Mouse (Mus musculus): ENCODE data around the gene Zranb1. TPM values are rescaled to one million over a fixed set of nuclear protein-coding genes. Genes with fewer than 3 reads are reported as not detected.

The Zranb1 gene
- polyA plus RNA-seq, 1 experiment from 2014 or later, result 19.2 TPM

- Histone ChIP-seq H3K27ac (replicated peaks; ENCODE audit: low read depth, low read length) (no peak overlapping the region), H3K9me3 (replicated peaks; ENCODE audit: control insufficient read depth, low read length) (no peaks in the 10 kb centered on the region), H3K27me3 (ENCODE audit: control insufficient read depth, insufficient read depth, low read length) (no peaks in the 10 kb centered on the region), H3K9ac (replicated peaks; ENCODE audit: low read length) (no peak overlapping the region), H3K4me2 (ENCODE audit: low read depth, low read length) (no peak overlapping the region), H3K36me3 (replicated peaks; ENCODE audit: control insufficient read depth, insufficient read depth, low read depth, low read length) (no peaks in the 10 kb centered on the region), H3K4me3 (ENCODE audit: low read depth, low read length) (no peak overlapping the region), H3K4me1 (ENCODE audit: control insufficient read depth, insufficient read depth, low read length) (peaks cover 4% of the 10 kb centered on the region; the same call in 1 of the 2 replicates)
- WGBS, result 49% methylated on average over 7 of the region's 7 CpGs
- peak; percentile 49 for DNase-seq (ENCODE audit: low spot score)
- peak; percentile 57; the same call in 1 of the 2 replicates for ATAC-seq (replicated peaks; ENCODE audit: insufficient number of reproducible peaks, low FRiP score, low TSS enrichment, low read depth)
These were observed 84.6 kb downstream of the Zranb1 start for GRCm38 (mm10) chr7:133015416-133016070.

GRCm38 (mm10) chr7:133018961-133019360 is 88.0 kb downstream of the Zranb1 start:
- ATAC-seq (replicated peaks; ENCODE audit: insufficient number of reproducible peaks, low FRiP score, low TSS enrichment, low read depth), result no peak
- peaks cover 4% of the 10 kb centered on the region; the same call in 1 of the 2 replicates for H3K4me1 ChIP-seq (ENCODE audit: control insufficient read depth, insufficient read depth, low read length)
- H3K9me3 ChIP-seq (replicated peaks; ENCODE audit: control insufficient read depth, low read length), result no peaks in the 10 kb centered on the region
- H3K36me3 ChIP-seq (replicated peaks; ENCODE audit: control insufficient read depth, insufficient read depth, low read depth, low read length), result no peaks in the 10 kb centered on the region
- no peak overlapping the region for H3K4me3 ChIP-seq (ENCODE audit: low read depth, low read length)
- H3K27ac ChIP-seq (replicated peaks; ENCODE audit: low read depth, low read length), result no peak overlapping the region
- WGBS, result 71% methylated on average over 7 of the region's 7 CpGs
- H3K4me2 ChIP-seq (ENCODE audit: low read depth, low read length), result no peak overlapping the region
- no peak overlapping the region for H3K9ac ChIP-seq (replicated peaks; ENCODE audit: low read length)
- no peak for DNase-seq (ENCODE audit: low spot score)
- H3K27me3 ChIP-seq (ENCODE audit: control insufficient read depth, insufficient read depth, low read length), result no peaks in the 10 kb centered on the region

DNA sequence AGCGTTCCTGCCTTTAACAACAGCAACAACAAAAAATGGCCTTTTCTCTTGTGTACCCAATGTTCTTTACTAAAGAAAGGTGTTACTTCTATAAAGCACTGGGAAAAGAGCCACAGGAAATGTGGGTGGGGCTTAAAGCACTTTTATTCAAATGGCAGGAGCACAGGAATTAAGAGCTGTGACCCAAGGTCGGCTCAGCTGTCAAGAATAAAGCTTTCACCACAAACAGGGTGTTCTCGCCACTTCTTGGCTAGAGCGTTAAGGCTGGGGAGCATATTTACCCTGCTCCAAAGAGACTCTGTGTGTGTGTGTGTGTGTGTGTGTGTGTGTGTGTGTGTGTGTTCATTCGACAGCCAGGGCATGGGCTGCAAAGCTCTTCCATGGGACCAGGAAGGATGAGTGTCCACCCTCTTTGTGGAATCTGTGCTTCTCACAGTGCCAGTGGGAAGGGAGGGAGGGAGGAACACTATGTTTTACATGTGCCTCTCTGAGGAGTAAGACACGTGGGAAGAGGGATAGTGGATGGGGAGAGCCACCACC is 88.6 kb downstream of the Zranb1 start:
- ATAC-seq (replicated peaks; ENCODE audit: insufficient number of reproducible peaks, low FRiP score, low TSS enrichment, low read depth) (no peak), DNase-seq (ENCODE audit: low spot score) (no peak)
- 45% methylated on average over 6 of the region's 6 CpGs for WGBS
- no peaks in the 10 kb centered on the region for H3K9me3 ChIP-seq (replicated peaks; ENCODE audit: control insufficient read depth, low read length)
- no peaks in the 10 kb centered on the region for H3K36me3 ChIP-seq (replicated peaks; ENCODE audit: control insufficient read depth, insufficient read depth, low read depth, low read length)
- H3K4me2 ChIP-seq (ENCODE audit: low read depth, low read length), result no peak overlapping the region
- H3K4me1 ChIP-seq (ENCODE audit: control insufficient read depth, insufficient read depth, low read length), result peaks cover 4% of the 10 kb centered on the region; the same call in 1 of the 2 replicates
- H3K27me3 ChIP-seq (ENCODE audit: control insufficient read depth, insufficient read depth, low read length), result no peaks in the 10 kb centered on the region
- no peak overlapping the region for H3K27ac ChIP-seq (replicated peaks; ENCODE audit: low read depth, low read length)
- H3K9ac ChIP-seq (replicated peaks; ENCODE audit: low read length), result no peak overlapping the region
- no peak overlapping the region for H3K4me3 ChIP-seq (ENCODE audit: low read depth, low read length)

DNA sequence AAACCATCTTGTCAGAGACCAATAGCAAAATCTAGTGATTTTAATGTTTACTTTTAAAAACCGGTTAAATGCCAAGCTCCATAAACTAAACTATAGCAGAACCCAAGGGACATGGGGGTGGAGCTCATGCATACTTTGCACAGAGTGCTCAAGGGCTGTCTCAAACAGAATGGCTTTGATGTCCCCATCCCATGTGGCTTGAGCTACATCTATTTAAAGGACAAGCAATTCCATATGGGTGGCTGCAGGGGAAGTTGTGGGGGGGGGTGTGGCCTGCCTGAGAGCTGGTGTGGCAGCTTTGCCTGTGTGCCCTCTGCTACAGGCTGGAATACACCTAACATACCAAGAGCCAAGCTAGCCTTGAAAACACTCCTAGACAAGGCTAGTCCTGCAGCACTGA is 93.8 kb downstream of the Zranb1 start:
- WGBS, result 22% methylated on average over 1 of the region's 1 CpGs
- H3K9me3 ChIP-seq (replicated peaks; ENCODE audit: control insufficient read depth, low read length), result no peaks in the 10 kb centered on the region
- 0 out of 2 replicates have a peak overlapping the region, but pooled peaks have one; percentile 56 for H3K27ac ChIP-seq (replicated peaks; ENCODE audit: low read depth, low read length)
- no peaks in the 10 kb centered on the region; the same call in none of the 2 replicates for H3K4me1 ChIP-seq (ENCODE audit: control insufficient read depth, insufficient read depth, low read length)
- no peaks in the 10 kb centered on the region for H3K36me3 ChIP-seq (replicated peaks; ENCODE audit: control insufficient read depth, insufficient read depth, low read depth, low read length)
- ATAC-seq (replicated peaks; ENCODE audit: insufficient number of reproducible peaks, low FRiP score, low TSS enrichment, low read depth), result peak; percentile 45; the same call in 1 of the 2 replicates
- H3K4me3 ChIP-seq (ENCODE audit: low read depth, low read length), result no peak overlapping the region
- H3K4me2 ChIP-seq (ENCODE audit: low read depth, low read length), result no peak overlapping the region
- peak; percentile 72 for DNase-seq (ENCODE audit: low spot score)
- no peaks in the 10 kb centered on the region for H3K27me3 ChIP-seq (ENCODE audit: control insufficient read depth, insufficient read depth, low read length)
- H3K9ac ChIP-seq (replicated peaks; ENCODE audit: low read length), result no peak overlapping the region

- Histone ChIP-seq H3K27ac (replicated peaks; ENCODE audit: low read depth, low read length) (no peak overlapping the region), H3K4me1 (ENCODE audit: control insufficient read depth, insufficient read depth, low read length) (peaks cover 4% of the 10 kb centered on the region), H3K27me3 (ENCODE audit: control insufficient read depth, insufficient read depth, low read length) (no peaks in the 10 kb centered on the region), H3K36me3 (replicated peaks; ENCODE audit: control insufficient read depth, insufficient read depth, low read depth, low read length) (no peaks in the 10 kb centered on the region), H3K4me3 (ENCODE audit: low read depth, low read length) (no peak overlapping the region), H3K4me2 (ENCODE audit: low read depth, low read length) (no peak overlapping the region), H3K9me3 (replicated peaks; ENCODE audit: control insufficient read depth, low read length) (no peaks in the 10 kb centered on the region), H3K9ac (replicated peaks; ENCODE audit: low read length) (no peak overlapping the region)
- DNase-seq (ENCODE audit: low spot score), result no peak
- ATAC-seq (replicated peaks; ENCODE audit: insufficient number of reproducible peaks, low FRiP score, low TSS enrichment, low read depth), result no peak
- 88% methylated on average over 4 of the region's 4 CpGs for WGBS
These were observed 97.0 kb downstream of the Zranb1 start for GRCm38 (mm10) chr7:133027930-133028329.

- no peak for ATAC-seq (replicated peaks; ENCODE audit: insufficient number of reproducible peaks, low FRiP score, low TSS enrichment, low read depth)
- Histone ChIP-seq H3K27ac (replicated peaks; ENCODE audit: low read depth, low read length) (no peak overlapping the region), H3K4me2 (ENCODE audit: low read depth, low read length) (no peak overlapping the region), H3K4me3 (ENCODE audit: low read depth, low read length) (no peak overlapping the region), H3K27me3 (ENCODE audit: control insufficient read depth, insufficient read depth, low read length) (no peaks in the 10 kb centered on the region), H3K9me3 (replicated peaks; ENCODE audit: control insufficient read depth, low read length) (no peaks in the 10 kb centered on the region), H3K36me3 (replicated peaks; ENCODE audit: control insufficient read depth, insufficient read depth, low read depth, low read length) (no peaks in the 10 kb centered on the region), H3K4me1 (ENCODE audit: control insufficient read depth, insufficient read depth, low read length) (peaks cover 5% of the 10 kb centered on the region), H3K9ac (replicated peaks; ENCODE audit: low read length) (no peak overlapping the region)
- 91% methylated on average over 8 of the region's 8 CpGs for WGBS
- DNase-seq (ENCODE audit: low spot score), result no peak
These were observed 98.1 kb downstream of the Zranb1 start for GRCm38 (mm10) chr7:133029004-133029403.

DNA sequence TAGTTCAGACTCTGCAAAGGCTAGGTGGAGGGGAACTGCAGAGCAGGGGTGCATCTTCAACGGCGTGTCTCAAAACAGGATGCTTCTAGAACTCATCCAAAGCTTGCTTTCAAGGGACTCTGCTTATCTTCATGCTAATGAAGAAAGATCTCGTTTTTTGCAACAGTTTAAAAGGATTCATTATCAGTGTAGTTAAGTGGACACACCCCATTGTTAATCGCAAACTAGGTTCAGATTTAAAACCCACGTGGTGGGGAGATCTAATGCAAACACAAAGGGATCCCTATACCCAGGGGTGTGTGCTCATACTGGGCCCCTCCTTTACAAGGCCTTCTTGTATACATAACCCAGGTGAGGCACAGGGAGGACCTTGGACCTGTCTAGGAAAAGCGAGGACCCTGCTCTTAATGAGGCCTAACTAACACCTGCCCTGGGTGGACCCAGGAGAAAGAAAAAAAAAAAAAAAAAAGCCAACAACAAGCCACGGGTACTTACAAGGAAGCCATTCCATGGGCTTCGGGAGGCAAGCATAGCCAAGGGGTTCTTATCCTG is 98.6 kb downstream of the Zranb1 start:
- H3K27me3 ChIP-seq (ENCODE audit: control insufficient read depth, insufficient read depth, low read length), result no peaks in the 10 kb centered on the region
- H3K9ac ChIP-seq (replicated peaks; ENCODE audit: low read length), result no peak overlapping the region
- H3K9me3 ChIP-seq (replicated peaks; ENCODE audit: control insufficient read depth, low read length), result no peaks in the 10 kb centered on the region
- H3K36me3 ChIP-seq (replicated peaks; ENCODE audit: control insufficient read depth, insufficient read depth, low read depth, low read length), result no peaks in the 10 kb centered on the region
- H3K4me2 ChIP-seq (ENCODE audit: low read depth, low read length), result no peak overlapping the region
- no peak overlapping the region for H3K27ac ChIP-seq (replicated peaks; ENCODE audit: low read depth, low read length)
- no peak overlapping the region for H3K4me3 ChIP-seq (ENCODE audit: low read depth, low read length)
- H3K4me1 ChIP-seq (ENCODE audit: control insufficient read depth, insufficient read depth, low read length), result peaks cover 8% of the 10 kb centered on the region
- WGBS, result 83% methylated on average over 8 of the region's 8 CpGs
- DNase-seq (ENCODE audit: low spot score) (no peak), ATAC-seq (replicated peaks; ENCODE audit: insufficient number of reproducible peaks, low FRiP score, low TSS enrichment, low read depth) (no peak)

- Histone ChIP-seq H3K36me3 (replicated peaks; ENCODE audit: control insufficient read depth, insufficient read depth, low read depth, low read length) (no peaks in the 10 kb centered on the region), H3K9ac (replicated peaks; ENCODE audit: low read length) (no peak overlapping the region), H3K27me3 (ENCODE audit: control insufficient read depth, insufficient read depth, low read length) (no peaks in the 10 kb centered on the region), H3K27ac (replicated peaks; ENCODE audit: low read depth, low read length) (no peak overlapping the region; the same call in 1 of the 2 replicates), H3K4me2 (ENCODE audit: low read depth, low read length) (no peak overlapping the region), H3K4me3 (ENCODE audit: low read depth, low read length) (no peak overlapping the region), H3K9me3 (replicated peaks; ENCODE audit: control insufficient read depth, low read length) (no peaks in the 10 kb centered on the region), H3K4me1 (ENCODE audit: control insufficient read depth, insufficient read depth, low read length) (peaks cover 21% of the 10 kb centered on the region)
- peak; percentile 63 for ATAC-seq (replicated peaks; ENCODE audit: insufficient number of reproducible peaks, low FRiP score, low TSS enrichment, low read depth)
- WGBS, result 45% methylated on average over 9 of the region's 9 CpGs
- peak; percentile 84 for DNase-seq (ENCODE audit: low spot score)
These were observed 101.8 kb downstream of the Zranb1 start for GRCm38 (mm10) chr7:133032589-133033203.
